Mouse (Mus musculus): ENCODE results near the gene Nutf2.

The Nutf2 gene

GRCm38 (mm10) chr8:105860143-105860981 is at the start of gene Nutf2:
Gene Nutf2 (plus strand): TSS chr8:105860580.
- in situ Hi-C loops (cut with MboI; ENCODE audit: unreplicated experiment in 2 of 2) = no loop called here

- in situ Hi-C loops (cut with MboI; ENCODE audit: unreplicated experiment in 2 of 2) = no loop called here
These were observed 49.3 kb upstream of the Nutf2 start for GRCm38 (mm10) chr8:105811061-105811460.

DNA sequence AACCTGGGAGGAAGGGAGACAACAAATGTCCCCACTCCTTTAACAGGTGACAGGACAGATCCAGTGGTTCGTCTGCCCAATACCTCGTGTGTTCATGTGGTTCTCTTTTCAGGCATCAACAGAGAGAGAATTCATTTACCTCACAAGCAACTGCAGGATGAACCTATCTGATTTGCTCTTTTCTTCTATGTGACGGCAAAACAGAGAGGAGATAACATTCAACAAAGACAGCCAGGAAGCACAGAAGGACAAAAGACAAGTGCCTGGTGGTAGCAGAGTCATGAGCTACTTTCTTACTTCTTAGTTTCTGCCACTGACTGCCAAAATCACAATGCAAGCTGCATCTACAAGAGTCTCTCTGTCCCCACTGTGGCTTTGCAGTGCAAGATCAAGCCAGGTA is 48.8 kb upstream of the Nutf2 start:
- in situ Hi-C loops (cut with MboI; ENCODE audit: unreplicated experiment in 2 of 2) = no loop called here

GRCm38 (mm10) chr8:105812511-105812910 is 47.9 kb upstream of the Nutf2 start:
- in situ Hi-C loops (cut with MboI; ENCODE audit: unreplicated experiment in 2 of 2) = no loop called here

DNA sequence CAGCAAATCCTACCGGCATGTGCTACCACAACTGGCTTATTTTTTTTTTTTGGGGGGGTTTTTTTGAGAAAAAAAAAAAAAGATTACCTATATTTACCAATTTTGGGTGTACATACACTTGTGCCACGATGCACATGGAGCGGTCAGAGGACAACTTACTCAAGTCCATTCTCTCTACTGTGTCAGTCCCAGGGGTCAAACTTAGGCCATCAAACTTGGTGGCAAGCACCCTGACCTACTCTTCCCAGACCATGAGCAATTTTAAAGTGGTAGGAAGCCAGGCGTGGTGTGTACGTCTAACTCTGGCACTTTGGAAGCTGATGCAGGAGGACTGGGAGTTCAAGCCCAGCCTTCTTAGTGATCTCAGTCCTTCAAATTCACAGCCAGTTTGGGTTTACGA is 47.1 kb upstream of the Nutf2 start:
- in situ Hi-C loops (cut with MboI; ENCODE audit: unreplicated experiment in 2 of 2) = no loop called here

- in situ Hi-C loops (cut with MboI; ENCODE audit: unreplicated experiment in 2 of 2) = no loop called here
These were observed 40.7 kb upstream of the Nutf2 start for GRCm38 (mm10) chr8:105819659-105820058.

DNA sequence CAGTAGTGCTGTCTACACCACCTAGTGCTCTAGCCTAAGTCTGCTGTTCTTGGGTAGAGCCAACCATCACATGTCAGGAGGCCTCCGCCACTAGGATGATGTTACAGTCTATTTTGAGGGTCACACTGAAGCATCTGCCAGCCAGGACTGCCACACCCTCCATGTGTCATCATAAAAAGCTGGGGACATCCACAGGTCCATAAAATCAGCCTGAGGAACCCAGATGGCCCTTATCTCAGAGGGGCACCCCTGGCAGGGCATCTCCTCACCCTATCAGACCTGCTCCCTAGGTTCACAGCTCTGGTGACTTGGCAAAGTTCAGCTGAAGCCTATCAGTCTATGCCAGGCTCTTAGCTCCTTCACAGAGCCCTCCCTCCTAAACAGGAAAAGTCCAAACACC is 39.5 kb upstream of the Nutf2 start:
- in situ Hi-C loops (cut with MboI; ENCODE audit: unreplicated experiment in 2 of 2) = no loop called here

GRCm38 (mm10) chr8:105825506-105825905 is 34.9 kb upstream of the Nutf2 start:
- in situ Hi-C loops (cut with MboI; ENCODE audit: unreplicated experiment in 2 of 2) = no loop called here

DNA sequence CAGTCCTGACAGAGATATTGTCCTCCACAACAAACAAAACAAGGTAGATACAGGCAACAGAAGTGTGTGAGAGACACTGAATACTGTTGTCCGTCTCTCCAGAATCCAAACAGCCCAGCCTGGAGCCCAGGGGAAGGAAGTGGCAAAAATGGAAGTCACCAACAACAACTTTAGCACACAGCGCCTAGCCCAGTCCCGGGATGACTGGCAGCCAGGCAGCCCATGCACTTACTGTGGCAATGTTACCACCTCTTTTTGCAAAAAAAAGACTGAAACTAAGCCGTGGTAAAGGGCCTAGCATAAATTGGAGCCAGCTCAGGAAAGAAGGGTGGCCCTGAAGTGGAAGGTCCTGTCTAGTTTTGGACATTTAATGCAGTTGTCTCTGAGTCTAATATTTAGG is 34.0 kb upstream of the Nutf2 start:
- in situ Hi-C loops (cut with MboI; ENCODE audit: unreplicated experiment in 2 of 2) = no loop called here

DNA sequence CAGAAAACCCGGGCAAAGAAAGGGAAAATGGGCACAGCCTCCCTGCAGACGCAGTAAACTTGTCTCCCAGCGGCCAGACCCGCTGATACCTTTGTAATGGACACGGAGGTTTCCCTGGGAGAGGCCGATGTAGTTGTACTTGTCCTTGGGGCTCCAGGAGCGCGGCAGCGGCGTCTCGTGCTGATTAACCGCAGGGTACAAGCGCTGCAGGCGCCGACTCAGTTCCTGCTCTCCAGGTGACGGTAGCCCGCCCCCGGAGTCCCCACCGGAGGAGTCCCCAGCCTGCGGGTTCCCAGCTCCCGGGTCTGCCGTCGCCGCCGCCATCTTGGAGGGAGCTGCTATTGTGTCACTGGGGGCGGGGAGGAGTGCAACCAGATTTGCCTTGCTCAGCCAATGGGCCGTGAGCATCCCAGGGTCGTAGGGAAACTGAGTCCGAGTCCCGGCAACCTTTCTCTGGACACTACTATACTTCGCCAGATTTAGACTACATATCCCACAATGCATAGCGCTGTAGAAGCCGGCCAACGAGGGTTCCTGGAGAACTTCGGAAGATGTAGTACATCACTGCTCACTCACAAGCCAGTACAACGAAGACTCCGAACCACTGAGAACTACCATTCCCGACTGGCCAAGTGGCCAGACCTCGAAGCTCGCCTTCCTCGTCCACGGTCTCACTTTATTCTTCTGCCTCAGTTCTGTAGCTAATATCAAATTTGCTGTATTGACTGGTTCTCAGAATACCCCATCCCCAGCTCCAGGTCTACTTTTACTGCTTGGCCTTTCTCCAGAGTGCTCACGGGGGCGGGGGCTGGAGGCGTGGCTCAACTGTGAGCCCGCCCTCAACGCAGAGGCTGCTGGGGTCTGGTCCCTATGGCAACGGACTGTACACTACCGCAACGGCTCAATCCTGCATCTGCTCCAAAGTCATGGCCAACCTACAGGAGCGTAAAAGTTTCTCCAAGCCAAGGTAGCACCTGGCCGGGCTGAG is 33.2 kb upstream of the Nutf2 start, which contains the start of the genes Ranbp10 and Tsnaxip1:
Gene Ranbp10 (minus strand): TSS at position 490 of the 988 bp plus-strand sequence.
Gene Tsnaxip1 (plus strand): TSS at position 871 of the 988 bp plus-strand sequence.
- in situ Hi-C loops (cut with MboI; ENCODE audit: unreplicated experiment in 2 of 2) = no loop called here

- in situ Hi-C loops (cut with MboI; ENCODE audit: unreplicated experiment in 2 of 2) = loop anchor here in 1 of 2 experiments (5.0 kb wide), 1 partner anchor 94 kb away; no protein-coding TSS in a partner anchor
These were observed 26.6 kb upstream of the Nutf2 start for GRCm38 (mm10) chr8:105833740-105834139.

- in situ Hi-C loops (cut with MboI; ENCODE audit: unreplicated experiment in 2 of 2) = no loop called here
These were observed 25.1 kb upstream of the Nutf2 start for GRCm38 (mm10) chr8:105835318-105835717.

- in situ Hi-C loops (cut with MboI; ENCODE audit: unreplicated experiment in 2 of 2) = no loop called here
These were observed 23.4 kb upstream of the Nutf2 start for GRCm38 (mm10) chr8:105836991-105837390.

- in situ Hi-C loops (cut with MboI; ENCODE audit: unreplicated experiment in 2 of 2) = no loop called here
These were observed 21.2 kb upstream of the Nutf2 start for GRCm38 (mm10) chr8:105839209-105839608.

GRCm38 (mm10) chr8:105846678-105847077 is 13.7 kb upstream of the Nutf2 start:
- in situ Hi-C loops (cut with MboI; ENCODE audit: unreplicated experiment in 2 of 2) = no loop called here

DNA sequence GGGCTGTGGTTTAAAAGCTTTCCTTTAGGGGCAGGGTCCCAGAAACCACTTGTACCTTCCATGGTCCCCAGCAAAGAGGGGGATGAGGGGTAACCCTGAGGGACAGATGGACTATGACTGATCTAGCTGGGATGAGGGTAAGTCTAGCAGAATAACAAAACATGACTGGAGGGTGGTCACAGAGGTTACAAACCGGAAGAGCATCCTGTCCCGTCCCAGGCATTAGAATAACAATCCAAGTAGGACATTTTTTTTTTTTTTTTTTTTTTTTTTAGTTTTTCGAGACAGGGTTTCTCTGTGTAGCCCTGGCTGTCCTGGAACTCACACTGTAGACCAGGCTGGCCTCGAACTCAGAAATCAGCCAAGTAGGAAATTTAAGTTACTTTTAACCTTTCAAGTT is 10.4 kb upstream of the Nutf2 start:
- in situ Hi-C loops (cut with MboI; ENCODE audit: unreplicated experiment in 2 of 2) = no loop called here

DNA sequence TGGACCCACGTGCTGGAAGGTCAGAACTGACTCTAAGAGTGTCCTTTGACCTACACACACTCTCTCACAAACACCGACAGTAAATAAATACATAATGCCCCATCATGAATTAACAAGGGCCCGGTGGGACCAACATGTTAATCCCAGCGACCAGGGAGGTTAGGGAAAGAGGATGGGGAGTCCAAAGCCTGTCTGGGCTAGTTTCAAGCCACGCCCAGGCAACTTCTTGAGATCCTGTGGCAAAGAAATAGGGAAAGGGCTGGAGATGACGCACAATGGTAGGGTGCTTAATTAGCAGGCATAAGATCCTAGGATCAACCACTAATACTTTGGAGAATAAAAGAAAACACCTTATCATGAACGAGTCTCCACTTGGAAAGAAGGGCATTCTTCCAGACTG is 9.8 kb upstream of the Nutf2 start:
- in situ Hi-C loops (cut with MboI; ENCODE audit: unreplicated experiment in 2 of 2) = no loop called here

GRCm38 (mm10) chr8:105851651-105852143 is 8.7 kb upstream of the Nutf2 start:
- in situ Hi-C loops (cut with MboI; ENCODE audit: unreplicated experiment in 2 of 2) = no loop called here

DNA sequence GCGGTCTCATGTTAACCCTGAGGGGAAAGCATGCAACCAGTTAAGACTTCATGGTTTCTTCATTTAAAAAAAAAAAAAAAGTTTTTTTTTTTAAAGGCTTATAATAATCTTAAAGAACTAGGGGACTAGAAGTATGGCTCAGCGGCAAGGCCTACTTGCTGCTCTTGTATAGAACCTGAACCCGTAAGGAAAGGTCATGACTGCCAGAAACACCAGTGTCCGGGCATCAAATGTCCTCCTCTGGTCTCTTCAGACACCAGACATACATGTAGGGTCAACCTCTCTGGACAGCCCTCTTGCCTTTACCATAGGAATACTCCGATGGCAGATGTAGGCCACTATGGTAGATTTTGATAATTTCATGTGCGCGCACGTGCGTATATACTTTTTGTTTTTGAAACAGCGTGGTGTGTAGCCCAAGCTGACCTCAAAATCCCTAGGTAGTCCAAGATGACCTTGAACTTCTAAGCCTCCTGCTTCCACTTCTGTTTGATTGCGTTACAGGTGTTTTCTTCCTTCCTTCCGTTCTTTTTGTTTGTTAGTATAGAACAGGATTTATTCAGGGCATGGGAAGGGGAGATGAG is 8.1 kb upstream of the Nutf2 start:
- in situ Hi-C loops (cut with MboI; ENCODE audit: unreplicated experiment in 2 of 2) = no loop called here

- in situ Hi-C loops (cut with MboI; ENCODE audit: unreplicated experiment in 2 of 2) = no loop called here
These were observed 7.2 kb upstream of the Nutf2 start, which contains the start of gene Cenpt for GRCm38 (mm10) chr8:105853178-105853577. Gene Cenpt (minus strand): TSS chr8:105853278.

Data from v-Abl transformed pro-B cells (cell line).